Mouse (Mus musculus): ENCODE results near the gene Bag5. TPM values are rescaled to one million over a fixed set of nuclear protein-coding genes. Genes with fewer than 3 reads are reported as not detected.

Gene Bag5
- total and polyA plus RNA-seq, 3 experiments = 24.1 to 27.9 (median 25.6) TPM

GRCm38 (mm10) chr12:111688069-111688428 lies 25.0 kb downstream of the Bag5 start:
- no peaks in the 10 kb centered on the region for H3K9me3 ChIP-seq (replicated peaks; ENCODE audit: low read length)
- H3K27me3 ChIP-seq (replicated peaks) = no peaks in the 10 kb centered on the region
- DNase-seq (ENCODE audit: extremely low read depth) = no peak
- no peak overlapping the region for H3K4me2 ChIP-seq (ENCODE audit: insufficient read depth, low read depth, poor library complexity, severe bottlenecking)
- no peak overlapping the region for H3K9ac ChIP-seq (ENCODE audit: insufficient read depth, low read depth)
- no peak for TF ChIP-seq MXI1 (IDR thresholded peaks at IDR 0.05; ENCODE audit: low read depth, low read length)
- TF ChIP-seq ZNF384 (IDR thresholded peaks at IDR 0.05; ENCODE audit: low read depth, low read length) = no peak
- no peak for TF ChIP-seq MAZ (IDR thresholded peaks at IDR 0.05; ENCODE audit: low read depth, low read length)
- no peak for TF ChIP-seq HCFC1 (IDR thresholded peaks at IDR 0.05; ENCODE audit: low read depth, low read length)
- no peak for TF ChIP-seq E2F4 (IDR thresholded peaks at IDR 0.05; ENCODE audit: insufficient replicate concordance, low read depth, low read length)
- no peak for TF ChIP-seq PAX5 (IDR thresholded peaks at IDR 0.05; ENCODE audit: low read length)
- no peak for TF ChIP-seq RCOR1 (conservative IDR thresholded peaks at IDR 0.05; ENCODE audit: low read depth, low read length)
- TF ChIP-seq CHD2 (IDR thresholded peaks at IDR 0.05; ENCODE audit: low read length) = no peak
- TF ChIP-seq USF1 (IDR thresholded peaks at IDR 0.05; ENCODE audit: low read depth, low read length) = no peak
- no peak for TF ChIP-seq NELFE (IDR thresholded peaks at IDR 0.05; ENCODE audit: low read depth, low read length)
- TF ChIP-seq MYC (IDR thresholded peaks at IDR 0.05; ENCODE audit: low read depth, low read length) = no peak
- no peak for TF ChIP-seq USF2 (conservative IDR thresholded peaks at IDR 0.05; ENCODE audit: low read depth, low read length)
- TF ChIP-seq MAFK (IDR thresholded peaks at IDR 0.05; ENCODE audit: insufficient replicate concordance, low read length) = no peak
- no peak for TF ChIP-seq KAT2A (IDR thresholded peaks at IDR 0.05; ENCODE audit: insufficient replicate concordance, low read length)
- no peak for TF ChIP-seq ELF1 (IDR thresholded peaks at IDR 0.05; ENCODE audit: low read depth, low read length)
- no peak overlapping the region for H3K4me3 ChIP-seq (replicated peaks in 1 of 3; ENCODE audit: low read depth in 2 of 3, low read length in 2 of 3, poor library complexity in 1 of 3)
- H3K27ac ChIP-seq (ENCODE audit: insufficient read depth, low read depth) = no peak overlapping the region
- in situ Hi-C loops (cut with MboI; ENCODE audit: low pct_ligation_motif_present, low pct_unique_long_range_greater_than_20kb, low sequenced_read_pairs) (no loop called here), dilution Hi-C loops (cut with MboI; ENCODE audit: extremely low pct_ligation_motif_present, extremely low pct_unique_long_range_greater_than_20kb, low sequenced_read_pairs) (no loop called here)
- no peaks in the 10 kb centered on the region for H3K79me2 ChIP-seq (replicated peaks; ENCODE audit: control insufficient read depth, extremely low read depth, insufficient read depth, poor library complexity, severe bottlenecking)
- H3K36me3 ChIP-seq (replicated peaks in 1 of 2; ENCODE audit: control insufficient read depth in 1 of 2, insufficient read depth in 1 of 2, low read length in 1 of 2) = peaks cover 13 to 29% of the 10 kb centered on the region in 2 experiments
- peaks cover 0 to 19% of the 10 kb centered on the region in 2 experiments; a peak in 2 of 4 replicates for H3K4me1 ChIP-seq (ENCODE audit: control insufficient read depth in 1 of 2, insufficient read depth in 2 of 2)

- no peaks in the 10 kb centered on the region for H3K27me3 ChIP-seq (replicated peaks)
- dilution Hi-C loops (cut with MboI; ENCODE audit: extremely low pct_ligation_motif_present, extremely low pct_unique_long_range_greater_than_20kb, low sequenced_read_pairs) (no loop called here), in situ Hi-C loops (cut with MboI; ENCODE audit: low pct_ligation_motif_present, low pct_unique_long_range_greater_than_20kb, low sequenced_read_pairs) (no loop called here)
- peaks cover 18 to 35% of the 10 kb centered on the region in 2 experiments for H3K36me3 ChIP-seq (replicated peaks in 1 of 2; ENCODE audit: control insufficient read depth in 1 of 2, insufficient read depth in 1 of 2, low read length in 1 of 2)
- DNase-seq (ENCODE audit: extremely low read depth) = no peak
- no peak overlapping the region for H3K9ac ChIP-seq (ENCODE audit: insufficient read depth, low read depth)
- no peak overlapping the region for H3K27ac ChIP-seq (ENCODE audit: insufficient read depth, low read depth)
- no peak overlapping the region for H3K4me3 ChIP-seq (replicated peaks in 1 of 3; ENCODE audit: low read depth in 2 of 3, low read length in 2 of 3, poor library complexity in 1 of 3)
- H3K79me2 ChIP-seq (replicated peaks; ENCODE audit: control insufficient read depth, extremely low read depth, insufficient read depth, poor library complexity, severe bottlenecking) = no peaks in the 10 kb centered on the region
- no peak for TF ChIP-seq CTCF (conservative IDR thresholded peaks at IDR 0.05 in 1 of 2, IDR thresholded peaks at IDR 0.05 in 1 of 2; ENCODE audit: low read depth in 2 of 2, low read length in 2 of 2)
- no peak for TF ChIP-seq JUND (conservative IDR thresholded peaks at IDR 0.05; ENCODE audit: low read depth, low read length)
- no peak for TF ChIP-seq USF1 (IDR thresholded peaks at IDR 0.05; ENCODE audit: low read depth, low read length)
- no peak for TF ChIP-seq ZMIZ1 (IDR thresholded peaks at IDR 0.05; ENCODE audit: low read depth, low read length)
- no peak for TF ChIP-seq CHD2 (IDR thresholded peaks at IDR 0.05; ENCODE audit: low read length)
- TF ChIP-seq NELFE (IDR thresholded peaks at IDR 0.05; ENCODE audit: low read depth, low read length) = no peak
- TF ChIP-seq JUN (IDR thresholded peaks at IDR 0.05; ENCODE audit: insufficient read depth, low read depth, low read length) = no peak
- TF ChIP-seq RCOR1 (conservative IDR thresholded peaks at IDR 0.05; ENCODE audit: low read depth, low read length) = no peak
- TF ChIP-seq POLR2A (IDR thresholded peaks at IDR 0.05; ENCODE audit: low read depth, low read length) = no peak
- TF ChIP-seq UBTF (IDR thresholded peaks at IDR 0.05; ENCODE audit: low read depth, low read length) = no peak
- TF ChIP-seq EP300 (IDR thresholded peaks at IDR 0.05; ENCODE audit: low read length) = no peak
- TF ChIP-seq USF2 (conservative IDR thresholded peaks at IDR 0.05; ENCODE audit: low read depth, low read length) = no peak
- TF ChIP-seq ELF1 (IDR thresholded peaks at IDR 0.05; ENCODE audit: low read depth, low read length) = no peak
- no peak for TF ChIP-seq MXI1 (IDR thresholded peaks at IDR 0.05; ENCODE audit: low read depth, low read length)
- TF ChIP-seq RAD21 (IDR thresholded peaks at IDR 0.05; ENCODE audit: low read depth, low read length) = no peak
- no peak for TF ChIP-seq TCF12 (IDR thresholded peaks at IDR 0.05; ENCODE audit: low read depth, low read length)
- TF ChIP-seq E2F4 (IDR thresholded peaks at IDR 0.05; ENCODE audit: insufficient replicate concordance, low read depth, low read length) = no peak
- no peak for TF ChIP-seq BHLHE40 (IDR thresholded peaks at IDR 0.05; ENCODE audit: low read depth, low read length)
- no peak overlapping the region for H3K4me2 ChIP-seq (ENCODE audit: insufficient read depth, low read depth, poor library complexity, severe bottlenecking)
- no peaks in the 10 kb centered on the region for H3K9me3 ChIP-seq (replicated peaks; ENCODE audit: low read length)
- peaks cover 0 to 16% of the 10 kb centered on the region in 2 experiments; a peak in 2 of 4 replicates for H3K4me1 ChIP-seq (ENCODE audit: control insufficient read depth in 1 of 2, insufficient read depth in 2 of 2)
Measured at GRCm38 (mm10) chr12:111687350-111688068, 25.5 kb downstream of the Bag5 start.

Data from CH12.LX (cell line).